Mouse (Mus musculus): ENCODE measurements at regions not wholly inside any gene's neighbourhood (a gene's known extent, or its start where the extent isn't known, plus 50 kb on each side); places are given as distances from the start of the nearest gene placed in this dataset.

GRCm38 (mm10) chr13:81871226-81871625 is 88.3 kb downstream of the Cetn3 start:
- TF ChIP-seq USF1 (IDR thresholded peaks at IDR 0.05; ENCODE audit: low read depth) (no peak), POLR2AphosphoS2 (IDR thresholded peaks at IDR 0.05; ENCODE audit: insufficient read length, low read depth) (no peak), TCF12 (IDR thresholded peaks at IDR 0.05; ENCODE audit: insufficient read depth, poor library complexity, severe bottlenecking) (no peak), POLR2A (IDR thresholded peaks at IDR 0.05; ENCODE audit: insufficient read length, low read depth) (no peak), MAX (IDR thresholded peaks at IDR 0.05; ENCODE audit: low read depth) (no peak)

Data from myocyte (in vitro differentiated cells).